ENCODE assay signal across 8 mouse cellular contexts in genomic region chr6:125348721-125349574, GRCm38 (mm10). TPM values are rescaled to one million over a fixed set of nuclear protein-coding genes. Genes with fewer than 3 reads are reported as not detected.
A peak's percentile ranks its signal among the peaks of the same experiment; 100 is the strongest.
DNase-seq lines count a peak whose midpoint lies in the region; ATAC-seq and TF ChIP-seq lines count a peak whose summit lies in the region.

Gene Tnfrsf1a, plus strand, starts transcription at chr6:125349362.

- DNase-seq in spleen, adult 2 months (ENCODE audit: low read depth in 1 of 2, low spot score in 2 of 2) = no peak
- no peak for DNase-seq in spleen, postnatal 4 days (ENCODE audit: low spot score in 2 of 2)
- no peak for DNase-seq in embryonic facial prominence, embryonic 11.5 days (ENCODE audit: low spot score)
- DNase-seq in heart, adult 8-10 months (ENCODE audit: low spot score) = no peak
- no peak for DNase-seq in layer of hippocampus, postnatal 25 days (ENCODE audit: extremely low spot score in 1 of 2, low spot score in 1 of 2)
- DNase-seq in midbrain, postnatal 0 days (ENCODE audit: low spot score) = no peak
- no peak for DNase-seq in urinary bladder, postnatal 14 days (ENCODE audit: low spot score)
- no peak for DNase-seq in B cell, adult 2 months

- peak within 1 kb of the TSS; percentile 93 for H3K4me2 ChIP-seq in embryonic facial prominence, embryonic 11.5 days (ENCODE audit: low read depth, low read length)
- peak within 1 kb of the TSS; percentile 46 for H3K4me2 ChIP-seq in midbrain, postnatal 0 days (ENCODE audit: low read depth, low read length, poor library complexity, severe bottlenecking)

- peaks cover 4% of the 10 kb centered on the region; the same call in 1 of the 2 replicates for H3K27me3 ChIP-seq in spleen, adult 2 months (ENCODE audit: control insufficient read depth, insufficient read depth, low read length)
- H3K27me3 ChIP-seq in embryonic facial prominence, embryonic 11.5 days (ENCODE audit: control insufficient read depth, insufficient read depth, low read length) = no peaks in the 10 kb centered on the region
- peaks cover 8% of the 10 kb centered on the region; the same call in 1 of the 2 replicates for H3K27me3 ChIP-seq in midbrain, postnatal 0 days (ENCODE audit: insufficient read depth, low read length)

- no peak for TF ChIP-seq POLR2A in spleen, adult 2 months (IDR thresholded peaks at IDR 0.05; ENCODE audit: low read depth, low read length)

- peaks cover 11% of the 10 kb centered on the region; the same call in 1 of the 2 replicates for H3K4me1 ChIP-seq in spleen, adult 2 months (ENCODE audit: control insufficient read depth, insufficient read depth, insufficient read length)
- H3K4me1 ChIP-seq in embryonic facial prominence, embryonic 11.5 days (ENCODE audit: control insufficient read depth, insufficient read depth, low read length) = peaks cover under 1% of the 10 kb centered on the region; the same call in 1 of the 2 replicates
- no peaks in the 10 kb centered on the region for H3K4me1 ChIP-seq in midbrain, postnatal 0 days (ENCODE audit: insufficient read depth, low read length)

- whole genome bisulfite sequencing in spleen, adult 2 months = 16% methylated on average over 22 of the region's 22 CpGs
- 3% methylated on average over 22 of the region's 22 CpGs for WGBS in embryonic facial prominence, embryonic 11.5 days
- whole genome bisulfite sequencing in midbrain, postnatal 0 days = 9% methylated on average over 22 of the region's 22 CpGs

- H3K27ac ChIP-seq in spleen, adult 2 months (ENCODE audit: insufficient read depth, low read length) = peak within 1 kb of the TSS; percentile 90
- peak within 1 kb of the TSS; percentile 67 for H3K27ac ChIP-seq in embryonic facial prominence, embryonic 11.5 days (replicated peaks; ENCODE audit: low read depth, low read length)
- peak within 1 kb of the TSS; percentile 32; the same call in 1 of the 2 replicates for H3K27ac ChIP-seq in midbrain, postnatal 0 days (ENCODE audit: low read depth, low read length)

- peak; percentile 24; the same call in 1 of the 2 replicates for ATAC-seq in embryonic facial prominence, embryonic 11.5 days (replicated peaks; ENCODE audit: insufficient number of reproducible peaks, low FRiP score, low TSS enrichment, low read depth)
- no peak for ATAC-seq in midbrain, postnatal 0 days (ENCODE audit: low FRiP score)

- peak within 1 kb of the TSS; percentile 77 for H3K9ac ChIP-seq in embryonic facial prominence, embryonic 11.5 days (replicated peaks; ENCODE audit: low read length)
- no peak within 1 kb of the TSS; the same call in 1 of the 2 replicates for H3K9ac ChIP-seq in midbrain, postnatal 0 days (replicated peaks; ENCODE audit: low read length, poor library complexity, severe bottlenecking)

- peak within 1 kb of the TSS; percentile 71 for H3K4me3 ChIP-seq in spleen, adult 2 months (ENCODE audit: extremely low read depth, insufficient read depth, insufficient read length)
- H3K4me3 ChIP-seq in embryonic facial prominence, embryonic 11.5 days (ENCODE audit: low read depth, low read length) = peak within 1 kb of the TSS; percentile 69
- H3K4me3 ChIP-seq in midbrain, postnatal 0 days (ENCODE audit: low read depth, low read length) = peak within 1 kb of the TSS; percentile 29

- TF ChIP-seq CTCF in spleen, adult 2 months (IDR thresholded peaks at IDR 0.05; ENCODE audit: extremely low read depth, insufficient read depth, insufficient read length, insufficient replicate concordance) = no peak
- no peak for TF ChIP-seq CTCF in midbrain, postnatal 0 days (IDR thresholded peaks at IDR 0.05)

- H3K9me3 ChIP-seq in embryonic facial prominence, embryonic 11.5 days (replicated peaks; ENCODE audit: control insufficient read depth, low read length) = no peaks in the 10 kb centered on the region
- H3K9me3 ChIP-seq in midbrain, postnatal 0 days (ENCODE audit: low read length) = no peaks in the 10 kb centered on the region

- no peaks in the 10 kb centered on the region for H3K36me3 ChIP-seq in spleen, adult 2 months (ENCODE audit: control insufficient read depth, insufficient read depth, low read length)
- H3K36me3 ChIP-seq in embryonic facial prominence, embryonic 11.5 days (replicated peaks; ENCODE audit: control insufficient read depth, insufficient read depth, low read depth, low read length) = no peaks in the 10 kb centered on the region
- no peaks in the 10 kb centered on the region for H3K36me3 ChIP-seq in midbrain, postnatal 0 days (ENCODE audit: insufficient read depth, low read length)

RNA-seq across cellular contexts. Expression of gene Tnfrsf1a, which starts in this region (rescaled TPM):
- polyA plus RNA-seq in spleen, adult 2 months (2012; rRNA removed) = 51.3 and 63.7 TPM in 2 replicates
- polyA plus RNA-seq in embryonic facial prominence, embryonic 11.5 days (2014; fragmentation: Nextera tagmentation; extraction: Ambion mirVana) = 36.6 and 39.5 TPM in 2 replicates
- 10 to 100 TPM; 50.4 to 54.8 (median 52.8) TPM for total RNA-seq in heart, adult 8-10 months (2022)
- total RNA-seq in layer of hippocampus, postnatal 25 days (2021) = 10 to 100 TPM; 11.2 to 12.5 TPM
- total RNA-seq in midbrain, postnatal 0 days (2014; rRNA removed) = 9.2 and 15.9 TPM in 2 replicates
- 10.4 and 12.9 TPM in 2 replicates for polyA plus RNA-seq in midbrain, postnatal 0 days (2015; fragmentation: Nextera tagmentation; extraction: Ambion mirVana)

Comparison
In these comparisons a context has a peak if more than half of its experiments do, and no peak if none do; other contexts are left out.
1. H3K27ac ChIP-seq: peak in every context shown above with its lines; median percentile 90 in spleen, adult 2 months; 67 in embryonic facial prominence, embryonic 11.5 days; 32 in midbrain, postnatal 0 days.